ENCODE assay signal across 14 mouse cellular contexts in genomic region chr5:118675697-118676096, GRCm38 (mm10).
DNase-seq lines count a peak whose midpoint lies in the region; ATAC-seq and TF ChIP-seq lines count a peak whose summit lies in the region.
"Had no signal": no experiment of that assay in that cellular context is flagged by ENCODE, and none has a peak within 500 bp of the region (broad histone marks: within the 10 kb centered on the region; RNA-seq: fewer than 3 reads in every experiment).

No protein-coding gene starts in this region.

- no peaks in the 10 kb centered on the region for H3K36me3 ChIP-seq in kidney, adult 2 months (ENCODE audit: control insufficient read depth, insufficient read depth, low read length)
- H3K36me3 ChIP-seq in heart, postnatal 0 days (replicated peaks; ENCODE audit: control insufficient read depth, insufficient read depth, low read length), result no peaks in the 10 kb centered on the region; the same call in 1 of the 2 replicates
- H3K36me3 ChIP-seq: hindbrain, embryonic 13.5 days had no signal

- H3K4me3 ChIP-seq in kidney, adult 2 months (ENCODE audit: insufficient read depth, low read depth, low read length), result no peak overlapping the region
- H3K4me3 ChIP-seq in heart, postnatal 0 days (ENCODE audit: low read depth, low read length), result no peak overlapping the region
- H3K4me3 ChIP-seq: hindbrain, embryonic 13.5 days had no signal

- no peaks in the 10 kb centered on the region for H3K9me3 ChIP-seq in heart, postnatal 0 days (replicated peaks; ENCODE audit: control insufficient read depth, low read length)
- H3K9me3 ChIP-seq: hindbrain, embryonic 13.5 days had no signal

- whole genome bisulfite sequencing in kidney, adult 2 months, result 44% methylated on average over 3 of the region's 3 CpGs
- WGBS in heart, postnatal 0 days, result 7% methylated on average over 3 of the region's 3 CpGs

- DNase-seq in kidney, adult 2 months, result peak; percentile 60
- DNase-seq in kidney, postnatal 25 days, result no peak
- peak; percentile 62 for DNase-seq in 3T3-L1 (ENCODE audit: low read depth, low spot score)
- peak; percentile 63 for DNase-seq in NIH3T3 (ENCODE audit: low read depth)
- peak; percentile 70 for DNase-seq in heart, postnatal 0 days (ENCODE audit: low spot score)
- DNase-seq in thymus, postnatal 25 days, result no peak
- no peak for DNase-seq in T-cell, adult 2 months (ENCODE audit: low spot score)
- DNase-seq: cerebellum, postnatal 10 days; gastrocnemius, postnatal 14 days; thymus, adult 2 months had no signal

- H3K4me1 ChIP-seq in kidney, adult 2 months (ENCODE audit: control insufficient read depth, insufficient read depth, low read length), result peaks cover 22% of the 10 kb centered on the region
- H3K4me1 ChIP-seq in heart, postnatal 0 days (ENCODE audit: control insufficient read depth, insufficient read depth), result peaks cover 61% of the 10 kb centered on the region

- H3K27ac ChIP-seq in kidney, adult 2 months (ENCODE audit: insufficient read depth, low read depth, low read length), result no peak overlapping the region
- peak overlapping the region; percentile 61 for H3K27ac ChIP-seq in heart, postnatal 0 days (ENCODE audit: low read depth)
- H3K27ac ChIP-seq: hindbrain, embryonic 13.5 days had no signal

- no peak for TF ChIP-seq CTCF in kidney, adult 2 months (conservative IDR thresholded peaks at IDR 0.05; ENCODE audit: insufficient read depth, insufficient read length, low read depth, low read length)
- no peak for TF ChIP-seq CTCF in heart, postnatal 0 days (IDR thresholded peaks at IDR 0.05; ENCODE audit: low read depth)

- no peak overlapping the region for H3K9ac ChIP-seq in heart, postnatal 0 days (replicated peaks; ENCODE audit: low read depth, low read length)
- H3K9ac ChIP-seq: hindbrain, embryonic 13.5 days had no signal

- no peak for TF ChIP-seq POLR2A in kidney, adult 2 months (IDR thresholded peaks at IDR 0.05; ENCODE audit: low read depth, low read length)

- ATAC-seq in heart, postnatal 0 days (ENCODE audit: insufficient read depth, low read depth), result no peak
- ATAC-seq: activated CD4-positive, CD25-positive, alpha-beta regulatory T cell, adult 4 months; intestine, postnatal 0 days had no signal

- peak overlapping the region; percentile 25; the same call in 1 of the 2 replicates for H3K4me2 ChIP-seq in heart, postnatal 0 days (ENCODE audit: low read depth, low read length)
- H3K4me2 ChIP-seq: hindbrain, embryonic 13.5 days; midbrain, embryonic 11.5 days had no signal

- H3K27me3 ChIP-seq in kidney, adult 2 months (replicated peaks; ENCODE audit: control insufficient read depth, insufficient read depth, low read length), result no peaks in the 10 kb centered on the region
- H3K27me3 ChIP-seq in heart, postnatal 0 days (ENCODE audit: control insufficient read depth, insufficient read depth, low read length), result no peaks in the 10 kb centered on the region
- H3K27me3 ChIP-seq: hindbrain, embryonic 13.5 days had no signal

- TF ChIP-seq EP300 in heart, postnatal 0 days (IDR thresholded peaks at IDR 0.05; ENCODE audit: low read depth), result no peak

Comparison
In these comparisons a context has a peak if more than half of its experiments do, and no peak if none do; other contexts are left out.
1. DNase-seq: peak in kidney, adult 2 months (single experiment), 3T3-L1 (single experiment), NIH3T3 (single experiment) and heart, postnatal 0 days (single experiment); none in kidney, postnatal 25 days (0 of 2), thymus, postnatal 25 days (single experiment) and T-cell, adult 2 months (single experiment).